ENCODE assay signal across 29 mouse cellular contexts in the genomic region with DNA sequence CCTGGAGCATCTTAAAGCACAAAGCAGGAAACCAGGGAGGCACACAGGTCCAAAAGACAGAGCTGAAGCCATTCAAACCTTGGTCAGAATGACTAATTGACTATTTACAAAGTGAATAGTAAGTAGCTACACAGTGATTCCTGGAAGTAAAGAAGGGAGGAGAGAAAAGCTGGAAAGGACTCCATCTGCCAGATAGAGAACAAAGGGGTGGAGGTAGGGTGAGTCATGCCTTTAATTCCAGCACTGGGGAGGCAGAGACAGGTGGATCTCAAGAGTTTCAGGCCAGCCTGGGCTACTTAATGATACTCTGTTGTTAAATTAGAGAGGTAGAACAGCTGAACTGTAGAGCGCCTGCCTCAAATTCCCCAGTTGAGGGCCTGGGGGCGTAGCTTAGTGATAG. TPM values are rescaled to one million over a fixed set of nuclear protein-coding genes. Genes with fewer than 3 reads are reported as not detected.
DNase-seq lines count a peak whose midpoint lies in the region; ATAC-seq and TF ChIP-seq lines count a peak whose summit lies in the region.
"Had no signal": no experiment of that assay in that cellular context is flagged by ENCODE, and none has a peak within 500 bp of the region (broad histone marks: within the 10 kb centered on the region; RNA-seq: fewer than 3 reads in every experiment).

No protein-coding gene starts in this region.

- H3K4me3 ChIP-seq in liver, embryonic 14.5 days (ENCODE audit: insufficient read depth in 1 of 2, low read depth in 2 of 2, low read length in 2 of 2), result no peak overlapping the region
- no peak overlapping the region for H3K4me3 ChIP-seq in MEL (ENCODE audit: control insufficient read depth in 1 of 2, insufficient read depth in 1 of 2, low read depth in 2 of 2, low read length in 2 of 2)
- no peak overlapping the region for H3K4me3 ChIP-seq in liver, embryonic 15.5 days (replicated peaks)
- H3K4me3 ChIP-seq: embryonic facial prominence, embryonic 10.5 days; embryonic facial prominence, embryonic 13.5 days; erythroblast, embryonic 14.5 days; forebrain, embryonic 13.5 days; heart, embryonic 12.5 days; heart, embryonic 15.5 days; hindbrain, embryonic 10.5 days; hindbrain, embryonic 13.5 days had no signal

- no peak for TF ChIP-seq RAD21 in MEL (IDR thresholded peaks at IDR 0.05; ENCODE audit: low read depth, low read length)

- DNase-seq in liver, embryonic 14.5 days (ENCODE audit: low read depth in 3 of 3, low spot score in 3 of 3), result no peak
- DNase-seq in liver, result no peak
- DNase-seq in ES-CJ7 (ENCODE audit: low read depth, low spot score), result peak; percentile 63
- no peak for DNase-seq in MEL (ENCODE audit: low read depth, low spot score)
- no peak for DNase-seq in embryo, embryonic 11 days
- no peak for DNase-seq in thymus, postnatal 0 days (ENCODE audit: low spot score)
- DNase-seq in right cerebral cortex, postnatal 14 days, result no peak
- DNase-seq: adrenal gland, adult 2 months; adrenal gland, postnatal 14 days; cerebellum, adult 11 months; cerebellum, adult 2 months; cerebellum, adult 9-11 months; cerebellum, postnatal 25 days; forebrain, postnatal 0 days; gastrocnemius, postnatal 25 days; heart, adult 18-20 months; heart, postnatal 10 days; heart, postnatal 36 days had no signal

- no peaks in the 10 kb centered on the region for H3K9me3 ChIP-seq in liver, embryonic 14.5 days (ENCODE audit: control insufficient read depth, low read length)
- H3K9me3 ChIP-seq in MEL (replicated peaks; ENCODE audit: insufficient read depth, low read length), result no peaks in the 10 kb centered on the region
- no peaks in the 10 kb centered on the region for H3K9me3 ChIP-seq in liver, embryonic 15.5 days (replicated peaks)
- H3K9me3 ChIP-seq: embryonic facial prominence, embryonic 10.5 days; embryonic facial prominence, embryonic 13.5 days; forebrain, embryonic 13.5 days; heart, embryonic 12.5 days; heart, embryonic 15.5 days; hindbrain, embryonic 10.5 days; hindbrain, embryonic 13.5 days had no signal

- no peak for TF ChIP-seq POLR2A in MEL (IDR thresholded peaks at IDR 0.05; ENCODE audit: control insufficient read depth in 1 of 2, insufficient read depth in 1 of 2, low read depth in 1 of 2, low read length in 2 of 2, poor library complexity in 1 of 2)

- no peak for TF ChIP-seq EP300 in liver, embryonic 14.5 days (IDR thresholded peaks at IDR 0.05; ENCODE audit: low read depth)
- no peak for TF ChIP-seq EP300 in MEL (IDR thresholded peaks at IDR 0.05; ENCODE audit: low read depth in 1 of 2, low read length in 2 of 2)

- peaks cover 20 to 29% of the 10 kb centered on the region in 2 experiments for H3K4me1 ChIP-seq in liver, embryonic 14.5 days (replicated peaks; ENCODE audit: control insufficient read depth in 2 of 2, insufficient read depth in 2 of 2, low read length in 1 of 2)
- peaks cover 3 to 42% of the 10 kb centered on the region in 2 experiments for H3K4me1 ChIP-seq in MEL (ENCODE audit: control insufficient read depth in 1 of 2, insufficient read depth in 2 of 2, low read length in 2 of 2)
- peaks cover 78% of the 10 kb centered on the region for H3K4me1 ChIP-seq in liver, embryonic 15.5 days (replicated peaks)

- H3K27ac ChIP-seq in liver, embryonic 14.5 days, result no peak overlapping the region
- peak overlapping the region; percentile 92 for H3K27ac ChIP-seq in MEL (ENCODE audit: control insufficient read depth, low read depth, low read length)
- peak overlapping the region; percentile 31; the same call in 1 of the 2 replicates for H3K27ac ChIP-seq in liver, embryonic 15.5 days (replicated peaks)
- H3K27ac ChIP-seq: embryonic facial prominence, embryonic 10.5 days; embryonic facial prominence, embryonic 13.5 days; forebrain, embryonic 13.5 days; heart, embryonic 15.5 days; hindbrain, embryonic 10.5 days; hindbrain, embryonic 13.5 days had no signal

- H3K4me2 ChIP-seq in liver, embryonic 14.5 days (ENCODE audit: low read depth), result no peak overlapping the region
- no peak overlapping the region for H3K4me2 ChIP-seq in liver, embryonic 15.5 days
- H3K4me2 ChIP-seq: embryonic facial prominence, embryonic 13.5 days; forebrain, embryonic 13.5 days; heart, embryonic 12.5 days; heart, embryonic 15.5 days; hindbrain, embryonic 13.5 days had no signal

- no peak for TF ChIP-seq CTCF in liver, embryonic 14.5 days (IDR thresholded peaks at IDR 0.05; ENCODE audit: low read depth)
- TF ChIP-seq CTCF in MEL (IDR thresholded peaks at IDR 0.05 in 2 of 3, conservative IDR thresholded peaks at IDR 0.05 in 1 of 3; ENCODE audit: control insufficient read depth in 1 of 3, insufficient read depth in 1 of 3, low read depth in 2 of 3, low read length in 3 of 3, poor library complexity in 1 of 3, severe bottlenecking in 1 of 3), result no peak

- WGBS in liver, embryonic 14.5 days (ENCODE audit: insufficient replicate concordance), result 93% methylated on average over 2 of the region's 2 CpGs
- 87% methylated on average over 2 of the region's 2 CpGs for WGBS in liver, embryonic 15.5 days (ENCODE audit: insufficient replicate concordance)

- peaks cover 12% of the 10 kb centered on the region for H3K79me2 ChIP-seq in MEL (ENCODE audit: control insufficient read depth, insufficient read depth, low read length, poor library complexity)

- H3K27me3 ChIP-seq in liver, embryonic 14.5 days (ENCODE audit: control insufficient read depth, insufficient read depth, low read length), result no peaks in the 10 kb centered on the region
- no peaks in the 10 kb centered on the region for H3K27me3 ChIP-seq in MEL (ENCODE audit: control insufficient read depth in 1 of 2, insufficient read depth in 2 of 2, low read length in 2 of 2)
- H3K27me3 ChIP-seq in liver, embryonic 15.5 days, result no peaks in the 10 kb centered on the region
- H3K27me3 ChIP-seq: embryonic facial prominence, embryonic 13.5 days; forebrain, embryonic 13.5 days; heart, embryonic 12.5 days; heart, embryonic 15.5 days; hindbrain, embryonic 13.5 days had no signal

- no peak for ATAC-seq in liver, embryonic 14.5 days (ENCODE audit: insufficient read depth)
- ATAC-seq in liver, embryonic 15.5 days (ENCODE audit: insufficient read depth), result no peak
- ATAC-seq: CD4-positive, CD25-positive, alpha-beta regulatory T cell, adult 4 months; forebrain, embryonic 13.5 days; forebrain, postnatal 0 days; hindbrain, embryonic 16.5 days had no signal

- H3K36me3 ChIP-seq in liver, embryonic 14.5 days (replicated peaks; ENCODE audit: control insufficient read depth, insufficient read depth, low read depth), result peaks cover 84% of the 10 kb centered on the region
- peaks cover 5 to 27% of the 10 kb centered on the region in 2 experiments for H3K36me3 ChIP-seq in MEL (ENCODE audit: control insufficient read depth in 1 of 2, insufficient read depth in 2 of 2, low read length in 2 of 2)
- H3K36me3 ChIP-seq in liver, embryonic 15.5 days (replicated peaks), result peaks cover 92% of the 10 kb centered on the region

- 0 out of 2 replicates have a peak overlapping the region, but pooled peaks have one; percentile 13 for H3K9ac ChIP-seq in liver, embryonic 14.5 days (replicated peaks)
- no peak overlapping the region for H3K9ac ChIP-seq in MEL (ENCODE audit: control insufficient read depth, low read depth, low read length, poor library complexity, severe bottlenecking)
- no peak overlapping the region; the same call in 1 of the 2 replicates for H3K9ac ChIP-seq in liver, embryonic 15.5 days
- H3K9ac ChIP-seq: embryonic facial prominence, embryonic 13.5 days; forebrain, embryonic 13.5 days; forebrain, postnatal 0 days; heart, embryonic 12.5 days; heart, embryonic 15.5 days; hindbrain, embryonic 13.5 days had no signal

RNA-seq across cellular contexts. Expression of gene Dedd2, which starts 6.2 kb away (rescaled TPM):
- polyA plus RNA-seq in liver, embryonic 14.5 days (2012; rRNA removed), result 26.9 and 27.9 TPM in 2 replicates
- 20.8 and 22.7 TPM in 2 replicates for polyA plus RNA-seq in liver, embryonic 14.5 days (2014; fragmentation: Nextera tagmentation; extraction: Ambion mirVana)
- 25.2 and 28.2 TPM in 2 replicates for total RNA-seq in MEL (2012; rRNA removed)
- 10 to 100 TPM in 1 of 2 experiments, not detected in 1; 36.6 TPM for polyA plus RNA-seq in MEL (2012; ENCODE audit: insufficient read depth in 1 of 2, insufficient read length in 2 of 2, low read depth in 1 of 2, low replicate concordance in 2 of 2, missing spikeins in 1 of 2)
- 35.4 and 39.1 TPM in 2 replicates for polyA plus RNA-seq in liver, embryonic 15.5 days (2015; fragmentation: Nextera tagmentation; extraction: Ambion mirVana)
- polyA plus RNA-seq in thymus, postnatal 0 days (2015; fragmentation: Nextera tagmentation; extraction: Ambion mirVana), result 28.4 and 32.8 TPM in 2 replicates

RNA-seq across cellular contexts. Expression of gene Zfp526, which starts 7.1 kb away (rescaled TPM):
- 4.6 and 4.9 TPM in 2 replicates for polyA plus RNA-seq in liver, embryonic 14.5 days (2012; rRNA removed)
- 2.1 TPM in 2 replicates for polyA plus RNA-seq in liver, embryonic 14.5 days (2014; fragmentation: Nextera tagmentation; extraction: Ambion mirVana)
- 8.4 and 9.5 TPM in 2 replicates for total RNA-seq in MEL (2012; rRNA removed)
- polyA plus RNA-seq in MEL (2012; ENCODE audit: insufficient read depth in 1 of 2, insufficient read length in 2 of 2, low read depth in 1 of 2, low replicate concordance in 2 of 2, missing spikeins in 1 of 2), result 10 to 100 TPM in 1 of 2 experiments, not detected in 1; 14.8 TPM
- 1.8 and 2.1 TPM in 2 replicates for polyA plus RNA-seq in liver, embryonic 15.5 days (2015; fragmentation: Nextera tagmentation; extraction: Ambion mirVana)
- polyA plus RNA-seq in thymus, postnatal 0 days (2015; fragmentation: Nextera tagmentation; extraction: Ambion mirVana), result 2.7 and 3.1 TPM in 2 replicates

RNA-seq across cellular contexts. Expression of gene Gsk3a, which starts 23.5 kb away (rescaled TPM):
- polyA plus RNA-seq in liver, embryonic 14.5 days (2012; rRNA removed), result 48.6 and 55.6 TPM in 2 replicates
- polyA plus RNA-seq in liver, embryonic 14.5 days (2014; fragmentation: Nextera tagmentation; extraction: Ambion mirVana), result 8.4 and 8.9 TPM in 2 replicates
- 59.8 and 61.5 TPM in 2 replicates for total RNA-seq in MEL (2012; rRNA removed)
- 100 to 1,000 TPM in 1 of 2 experiments, 10 to 100 TPM in 1; 86.6 to 149 TPM for polyA plus RNA-seq in MEL (2012; ENCODE audit: insufficient read depth in 1 of 2, insufficient read length in 2 of 2, low read depth in 1 of 2, low replicate concordance in 2 of 2, missing spikeins in 1 of 2)
- polyA plus RNA-seq in liver, embryonic 15.5 days (2015; fragmentation: Nextera tagmentation; extraction: Ambion mirVana), result 6.4 and 7.4 TPM in 2 replicates
- 16.7 and 17.5 TPM in 2 replicates for polyA plus RNA-seq in thymus, postnatal 0 days (2015; fragmentation: Nextera tagmentation; extraction: Ambion mirVana)

RNA-seq across cellular contexts. Expression of gene Pou2f2, which starts 34.6 kb away (rescaled TPM):
- 0.73 and 0.74 TPM in 2 replicates for polyA plus RNA-seq in liver, embryonic 14.5 days (2012; rRNA removed)
- polyA plus RNA-seq in liver, embryonic 14.5 days (2014; fragmentation: Nextera tagmentation; extraction: Ambion mirVana), result 0.94 and 1.5 TPM in 2 replicates
- 0.73 and 0.75 TPM in 2 replicates for total RNA-seq in MEL (2012; rRNA removed)
- polyA plus RNA-seq in MEL (2012; ENCODE audit: insufficient read depth in 1 of 2, insufficient read length in 2 of 2, low read depth in 1 of 2, low replicate concordance in 2 of 2, missing spikeins in 1 of 2), result 1 to 10 TPM in 1 of 2 experiments, not detected in 1; 6.4 TPM
- polyA plus RNA-seq in liver, embryonic 15.5 days (2015; fragmentation: Nextera tagmentation; extraction: Ambion mirVana), result 1.6 and 2.1 TPM in 2 replicates
- polyA plus RNA-seq in thymus, postnatal 0 days (2015; fragmentation: Nextera tagmentation; extraction: Ambion mirVana), result 1.5 and 1.9 TPM in 2 replicates

RNA-seq across cellular contexts. Expression of gene Erf, which starts 36.4 kb away (rescaled TPM):
- 8.5 and 9.8 TPM in 2 replicates for polyA plus RNA-seq in liver, embryonic 14.5 days (2012; rRNA removed)
- polyA plus RNA-seq in liver, embryonic 14.5 days (2014; fragmentation: Nextera tagmentation; extraction: Ambion mirVana), result 5.1 and 5.3 TPM in 2 replicates
- 18.4 and 24.6 TPM in 2 replicates for total RNA-seq in MEL (2012; rRNA removed)
- 10 to 100 TPM in 1 of 2 experiments, not detected in 1; 33.2 TPM for polyA plus RNA-seq in MEL (2012; ENCODE audit: insufficient read depth in 1 of 2, insufficient read length in 2 of 2, low read depth in 1 of 2, low replicate concordance in 2 of 2, missing spikeins in 1 of 2)
- 4.6 and 4.8 TPM in 2 replicates for polyA plus RNA-seq in liver, embryonic 15.5 days (2015; fragmentation: Nextera tagmentation; extraction: Ambion mirVana)
- 4.5 and 6.4 TPM in 2 replicates for polyA plus RNA-seq in thymus, postnatal 0 days (2015; fragmentation: Nextera tagmentation; extraction: Ambion mirVana)
